ENCODE assay signal across 12 mouse cellular contexts in the genomic region with DNA sequence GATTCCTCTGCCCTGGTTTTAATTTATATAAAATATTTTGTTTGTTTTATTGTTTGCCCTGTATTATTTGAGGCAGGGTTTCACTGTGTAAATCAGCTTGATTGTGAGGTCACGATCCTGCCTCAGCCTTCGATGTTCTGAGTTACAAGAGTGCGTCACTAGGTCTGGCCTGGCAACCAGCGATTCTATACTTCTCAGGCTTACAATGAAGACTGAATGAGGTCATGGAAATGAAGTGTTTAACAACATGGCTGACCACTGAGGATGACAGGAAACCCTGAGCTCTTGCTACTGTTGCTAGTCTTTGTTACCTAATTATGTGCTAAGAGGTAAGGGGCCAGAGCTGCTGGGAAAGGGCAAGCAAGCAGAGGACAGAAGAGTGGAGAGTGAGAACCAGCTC. TPM values are rescaled to one million over a fixed set of nuclear protein-coding genes. Genes with fewer than 3 reads are reported as not detected.
DNase-seq lines count a peak whose midpoint lies in the region; ATAC-seq and TF ChIP-seq lines count a peak whose summit lies in the region.
"Had no signal": no experiment of that assay in that cellular context is flagged by ENCODE, and none has a peak within 500 bp of the region (broad histone marks: within the 10 kb centered on the region; RNA-seq: fewer than 3 reads in every experiment).

A gene (plus strand): TSS at position 197 of the 400 bp plus-strand sequence.

- H3K4me2 ChIP-seq in stomach, embryonic 16.5 days (ENCODE audit: low read depth, low read length): no peak within 1 kb of the TSS
- no peak within 1 kb of the TSS for H3K4me2 ChIP-seq in stomach, postnatal 0 days (replicated peaks; ENCODE audit: low read depth)
- H3K4me2 ChIP-seq: neural tube, embryonic 13.5 days had no signal

- H3K4me1 ChIP-seq in cerebellum, adult 2 months (ENCODE audit: control insufficient read depth, insufficient read depth, low read length): no peaks in the 10 kb centered on the region
- H3K4me1 ChIP-seq in stomach, embryonic 16.5 days (ENCODE audit: control insufficient read depth, insufficient read depth, low read length): no peaks in the 10 kb centered on the region
- H3K4me1 ChIP-seq in stomach, postnatal 0 days (replicated peaks; ENCODE audit: control insufficient read depth, insufficient read depth): no peaks in the 10 kb centered on the region
- H3K4me1 ChIP-seq: neural tube, embryonic 13.5 days had no signal

- H3K9ac ChIP-seq in stomach, embryonic 16.5 days (ENCODE audit: low read length): no peak within 1 kb of the TSS
- H3K9ac ChIP-seq in stomach, postnatal 0 days (ENCODE audit: low read length): no peak within 1 kb of the TSS
- H3K9ac ChIP-seq: neural tube, embryonic 13.5 days had no signal

- TF ChIP-seq EP300 in stomach, postnatal 0 days (optimal IDR thresholded peaks at IDR 0.05): no peak

- H3K27me3 ChIP-seq in cerebellum, adult 2 months (ENCODE audit: control insufficient read depth, insufficient read depth, low read length): no peaks in the 10 kb centered on the region
- H3K27me3 ChIP-seq in stomach, embryonic 16.5 days (ENCODE audit: control insufficient read depth, insufficient read depth, low read length): no peaks in the 10 kb centered on the region
- no peaks in the 10 kb centered on the region for H3K27me3 ChIP-seq in stomach, postnatal 0 days (ENCODE audit: control insufficient read depth, insufficient read depth, low read length)
- H3K27me3 ChIP-seq: neural tube, embryonic 13.5 days had no signal

- TF ChIP-seq POLR2A in cerebellum, adult 2 months (IDR thresholded peaks at IDR 0.05; ENCODE audit: borderline replicate concordance, insufficient read depth, low read length): no peak

- no peak within 1 kb of the TSS for H3K27ac ChIP-seq in cerebellum, adult 2 months (ENCODE audit: insufficient read depth, low read length)
- no peak within 1 kb of the TSS for H3K27ac ChIP-seq in stomach, embryonic 16.5 days (ENCODE audit: low read length)
- no peak within 1 kb of the TSS for H3K27ac ChIP-seq in stomach, postnatal 0 days (replicated peaks)
- H3K27ac ChIP-seq: hindbrain, postnatal 0 days; neural tube, embryonic 13.5 days had no signal

- H3K4me3 ChIP-seq in cerebellum, adult 2 months (replicated peaks; ENCODE audit: insufficient read depth, low read depth, low read length): no peak within 1 kb of the TSS
- no peak within 1 kb of the TSS for H3K4me3 ChIP-seq in stomach, embryonic 16.5 days (replicated peaks; ENCODE audit: low read length)
- no peak within 1 kb of the TSS for H3K4me3 ChIP-seq in stomach, postnatal 0 days (ENCODE audit: low read depth, low read length)
- H3K4me3 ChIP-seq: neural tube, embryonic 13.5 days had no signal

- H3K36me3 ChIP-seq in stomach, embryonic 16.5 days (ENCODE audit: control insufficient read depth, insufficient read depth, low read length): no peaks in the 10 kb centered on the region
- no peaks in the 10 kb centered on the region for H3K36me3 ChIP-seq in stomach, postnatal 0 days (ENCODE audit: control insufficient read depth, insufficient read depth, low read length)
- H3K36me3 ChIP-seq: neural tube, embryonic 13.5 days had no signal

- no peak for DNase-seq in cerebellum, adult 2 months
- no peak for DNase-seq in cerebellum, postnatal 4 days (ENCODE audit: low spot score in 2 of 2)
- DNase-seq in stomach, postnatal 0 days (ENCODE audit: low spot score): no peak
- no peak for DNase-seq in gastrocnemius, postnatal 36 days
- no peak for DNase-seq in spleen, postnatal 36 days (ENCODE audit: low spot score in 2 of 2)
- DNase-seq in cerebellum, adult 8-10 months: no peak
- DNase-seq: lung, postnatal 10 days had no signal

- intact Hi-C loops in gastrocnemius, postnatal 36 days (cut with DNase I): no loop called here

- no peaks in the 10 kb centered on the region for H3K9me3 ChIP-seq in stomach, embryonic 16.5 days (replicated peaks; ENCODE audit: control insufficient read depth, low read length)
- no peaks in the 10 kb centered on the region for H3K9me3 ChIP-seq in stomach, postnatal 0 days (ENCODE audit: control insufficient read depth, low read length)
- H3K9me3 ChIP-seq: neural tube, embryonic 13.5 days had no signal

- 91% methylated on average over 4 of the region's 4 CpGs for WGBS in cerebellum, adult 2 months
- 88% methylated on average over 4 of the region's 4 CpGs for WGBS in stomach, embryonic 16.5 days
- 91% methylated on average over 4 of the region's 4 CpGs for WGBS in stomach, postnatal 0 days

- ATAC-seq in stomach, embryonic 16.5 days (ENCODE audit: insufficient read depth, low FRiP score): no peak
- no peak for ATAC-seq in stomach, postnatal 0 days (ENCODE audit: low FRiP score, low TSS enrichment)
- no peak for ATAC-seq in neutrophil, adult 5-6 weeks (ENCODE audit: extremely low read depth, insufficient number of reproducible peaks, low FRiP score, poor library complexity, severe bottlenecking)
- ATAC-seq: forebrain, embryonic 14.5 days; hindbrain, postnatal 0 days had no signal

- TF ChIP-seq CTCF in cerebellum, adult 2 months (IDR thresholded peaks at IDR 0.05; ENCODE audit: borderline replicate concordance, insufficient read depth, low read depth, low read length): no peak
- TF ChIP-seq CTCF in stomach, postnatal 0 days (IDR thresholded peaks at IDR 0.05; ENCODE audit: low read depth): no peak

RNA-seq across cellular contexts. Expression of the gene that starts here (rescaled TPM):
- 28.7 and 32.8 TPM in 2 replicates for polyA plus RNA-seq in cerebellum, adult 2 months (2012; rRNA removed)
- polyA plus RNA-seq in stomach, embryonic 16.5 days (2015; fragmentation: Nextera tagmentation; extraction: Ambion mirVana): 11.1 and 12.2 TPM in 2 replicates
- polyA plus RNA-seq in stomach, postnatal 0 days (2015; fragmentation: Nextera tagmentation; extraction: Ambion mirVana): 4.2 and 6.5 TPM in 2 replicates
- total RNA-seq in gastrocnemius, postnatal 36 days (2021): 10 to 100 TPM; 27.3 to 47.1 TPM
- total RNA-seq in neutrophil, adult 5-6 weeks (2017): 15.5 and 16.5 TPM in 2 replicates
